Mouse (Mus musculus): ENCODE data around the gene Zkscan5.
A peak's percentile ranks its signal among the peaks of the same experiment; 100 is the strongest.
"Not testable (repeated sequence)": the region's sequence is repeated elsewhere in the genome, so short reads cannot be mapped to it uniquely, and the experiment has no call there.

The Zkscan5 gene

DNA sequence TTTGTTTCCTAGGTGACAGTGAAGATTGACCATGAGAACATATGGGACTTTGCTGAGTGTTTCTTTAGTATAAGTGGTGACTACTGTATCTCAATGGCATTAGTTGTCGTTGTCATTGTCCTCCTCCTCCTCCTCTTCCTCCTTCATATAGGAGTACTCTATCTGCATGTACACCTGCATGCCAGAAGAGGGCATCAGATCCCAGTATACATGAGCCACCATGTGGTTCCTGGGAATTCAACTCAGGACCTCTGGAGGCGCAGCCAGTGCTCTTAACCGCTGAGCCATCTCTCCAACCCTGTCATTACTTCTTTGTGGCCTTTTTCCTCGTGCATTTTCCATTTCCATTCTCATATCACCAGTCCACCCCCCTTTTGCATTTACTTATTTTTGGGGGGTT lies 10.3 kb downstream of the Zkscan5 start:
- no peak for DNase-seq

DNA sequence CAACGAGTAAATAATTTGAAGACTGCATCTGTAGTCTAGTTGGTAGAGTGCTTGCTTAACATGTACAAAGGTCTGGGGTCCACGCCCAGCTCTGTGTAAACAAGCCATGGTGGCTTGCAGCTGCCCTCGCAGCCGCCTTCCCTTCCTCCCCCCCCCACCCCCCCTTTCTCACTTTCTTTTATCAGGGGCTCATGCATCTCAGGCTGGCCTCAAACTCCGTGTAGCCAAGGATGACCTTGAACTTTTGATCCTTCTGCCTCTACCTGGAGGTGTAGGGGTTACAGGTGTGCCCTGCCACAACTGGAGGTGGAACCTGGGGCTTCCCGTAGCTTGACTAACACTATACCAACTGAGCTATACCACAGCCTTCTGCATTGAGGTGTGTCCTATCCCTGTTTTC lies 13.4 kb downstream of the Zkscan5 start:
- DNase-seq, result no peak

DNA sequence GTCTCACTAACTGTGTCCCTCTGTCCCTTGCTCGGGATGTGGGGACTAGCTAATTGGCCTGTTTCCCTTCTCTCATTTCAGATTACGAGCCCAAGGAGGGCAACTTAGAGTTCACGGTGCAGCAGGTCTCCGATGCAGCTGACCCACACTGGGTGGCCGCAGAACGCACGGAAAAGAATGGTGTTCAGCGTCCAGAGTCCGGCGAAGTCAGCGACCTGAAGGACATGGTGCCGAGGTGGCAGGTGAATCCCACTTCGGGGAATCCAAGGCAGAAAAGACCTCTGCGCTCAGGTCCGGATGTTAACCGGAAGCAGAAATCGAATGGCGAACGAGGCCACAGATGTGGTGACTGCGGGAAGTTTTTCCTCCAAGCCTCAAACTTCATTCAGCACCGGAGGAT lies 13.8 kb downstream of the Zkscan5 start:
- DNase-seq, result no peak

DNA sequence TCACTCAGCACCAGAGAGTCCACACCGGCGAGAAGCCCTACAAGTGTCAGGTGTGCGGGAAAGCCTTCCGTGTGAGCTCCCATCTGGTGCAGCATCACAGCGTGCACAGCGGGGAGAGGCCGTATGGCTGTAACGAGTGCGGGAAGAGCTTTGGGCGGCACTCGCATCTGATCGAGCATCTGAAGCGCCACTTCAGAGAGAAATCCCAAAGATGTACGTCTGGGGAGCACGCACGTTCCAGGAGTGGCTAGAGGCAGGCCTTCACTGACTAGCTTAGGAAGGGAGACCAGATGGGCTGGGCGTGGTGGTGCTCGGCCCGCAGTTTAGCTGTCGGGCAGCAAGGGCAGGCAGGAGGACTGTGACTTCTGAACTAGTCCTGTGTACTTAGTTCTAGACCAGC lies 14.3 kb downstream of the Zkscan5 start:
- no peak for DNase-seq

DNA sequence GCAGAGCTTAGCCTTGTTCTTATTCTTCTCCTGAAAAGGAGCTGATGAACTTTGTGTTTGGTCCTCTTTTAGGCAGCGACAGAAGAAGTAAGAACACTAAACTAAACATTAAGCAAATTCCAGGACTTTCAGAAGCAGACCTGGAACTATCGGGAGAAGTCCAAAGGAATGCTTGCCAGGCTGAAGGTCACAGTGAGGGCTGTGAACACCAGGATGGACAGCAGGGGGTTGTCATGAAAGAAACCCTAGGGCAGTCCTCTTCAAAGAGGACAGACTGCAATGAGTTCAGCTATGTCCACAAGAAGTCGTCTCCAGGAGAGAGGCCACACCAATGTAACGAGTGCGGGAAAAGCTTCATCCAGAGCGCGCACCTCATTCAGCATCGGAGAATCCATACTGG lies 15.6 kb downstream of the Zkscan5 start:
- no peak for DNase-seq

DNA sequence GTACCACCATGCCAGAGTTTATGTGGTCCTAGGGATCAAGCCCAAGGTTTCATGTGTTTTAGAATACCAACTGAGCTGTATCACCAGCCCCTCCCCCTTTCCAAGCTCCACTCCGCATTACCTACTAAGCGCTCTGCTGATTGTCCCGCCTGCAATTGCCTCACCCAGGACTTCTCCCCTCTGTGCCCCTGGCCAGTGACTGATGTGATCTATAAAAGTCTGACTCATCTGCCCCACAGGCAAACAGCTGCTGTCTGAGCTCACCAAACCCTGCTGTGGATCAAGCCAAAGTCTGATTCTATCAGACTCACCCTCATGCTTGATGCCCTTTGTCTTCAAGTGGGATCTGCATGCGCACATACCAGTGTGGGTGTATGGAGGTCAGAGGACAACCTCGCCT lies 18.5 kb downstream of the Zkscan5 start:
- no peak for DNase-seq

DNA sequence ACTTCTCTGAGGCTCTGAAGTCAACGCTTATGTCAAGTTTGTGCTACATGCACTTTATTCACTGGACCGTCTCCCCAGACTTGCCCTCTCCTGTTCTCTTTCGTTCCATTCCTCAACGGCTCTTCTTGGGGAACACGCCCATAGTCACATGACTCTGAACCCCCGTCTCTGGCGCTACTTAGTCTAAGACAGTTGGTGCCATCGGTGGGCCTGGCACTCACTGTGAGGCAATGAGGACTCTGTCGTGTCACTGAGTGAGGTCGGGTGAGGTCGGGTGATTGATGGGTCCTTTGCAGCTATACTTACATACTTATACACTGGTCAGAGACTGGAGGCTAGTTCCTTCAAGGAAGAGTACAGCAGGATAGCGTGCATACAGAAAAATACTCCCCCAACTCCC lies 19.0 kb downstream of the Zkscan5 start:
- DNase-seq, result no peak

DNA sequence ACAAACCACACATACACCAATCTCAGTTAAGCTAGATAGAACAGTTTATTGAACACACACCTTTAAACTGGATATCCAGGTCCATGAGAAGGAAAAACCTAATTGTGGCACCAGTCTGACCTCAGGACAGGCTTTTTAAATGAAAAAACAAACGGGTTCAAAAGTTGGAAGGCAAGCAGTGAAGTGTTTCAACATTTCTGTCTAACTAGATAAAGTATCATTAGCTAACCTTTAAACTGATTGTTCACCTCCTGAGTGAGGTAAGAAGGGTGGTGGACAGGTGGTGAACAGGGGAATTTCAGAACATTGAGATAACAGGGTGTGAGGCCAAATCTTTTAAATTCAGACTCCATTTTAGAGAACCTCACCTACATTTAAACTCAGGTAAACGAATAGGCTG lies 22.1 kb downstream of the Zkscan5 start:
- no peak for DNase-seq

DNA sequence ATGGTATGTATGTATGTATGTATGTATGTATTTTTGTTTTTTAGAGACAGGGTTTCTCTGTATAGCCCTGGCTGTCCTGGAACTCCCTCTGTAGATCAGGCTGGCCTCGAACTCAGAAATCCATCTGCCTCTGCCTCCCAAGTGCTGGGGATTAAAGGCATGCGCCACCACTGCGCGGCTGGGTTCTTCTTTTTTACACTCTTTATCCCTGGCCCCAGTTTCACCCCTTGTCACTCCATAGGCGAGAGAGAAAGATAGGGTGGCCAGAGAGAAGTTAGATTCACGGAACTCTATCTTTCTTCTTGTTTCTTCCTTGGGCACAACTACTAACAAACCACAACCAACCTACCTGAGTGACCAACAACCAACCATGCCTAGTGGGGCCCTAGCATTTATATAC lies 24.9 kb downstream of the Zkscan5 start:
- DNase-seq, result not testable (repeated sequence)

DNA sequence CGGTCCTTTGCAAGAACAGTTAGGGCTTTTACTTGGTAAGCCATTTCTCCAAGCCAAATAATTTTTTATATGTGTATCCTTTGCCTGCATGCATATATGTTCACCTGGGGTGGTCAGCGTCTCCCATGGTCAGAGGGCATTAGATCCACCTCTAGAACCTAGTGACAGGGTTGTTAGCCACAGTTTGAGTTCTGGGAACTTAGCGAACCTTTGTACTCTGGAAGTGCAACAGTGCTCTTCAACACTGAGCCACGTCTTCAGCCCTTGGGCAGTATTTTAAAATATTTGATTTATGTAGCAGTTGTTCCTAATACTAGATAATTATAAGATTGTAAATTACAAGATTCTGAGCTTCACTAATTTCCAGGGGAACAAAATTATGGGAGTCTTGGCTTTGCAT lies 26.3 kb downstream of the Zkscan5 start:
- peak in 1 of 2 experiments; percentile 9 for DNase-seq

DNA sequence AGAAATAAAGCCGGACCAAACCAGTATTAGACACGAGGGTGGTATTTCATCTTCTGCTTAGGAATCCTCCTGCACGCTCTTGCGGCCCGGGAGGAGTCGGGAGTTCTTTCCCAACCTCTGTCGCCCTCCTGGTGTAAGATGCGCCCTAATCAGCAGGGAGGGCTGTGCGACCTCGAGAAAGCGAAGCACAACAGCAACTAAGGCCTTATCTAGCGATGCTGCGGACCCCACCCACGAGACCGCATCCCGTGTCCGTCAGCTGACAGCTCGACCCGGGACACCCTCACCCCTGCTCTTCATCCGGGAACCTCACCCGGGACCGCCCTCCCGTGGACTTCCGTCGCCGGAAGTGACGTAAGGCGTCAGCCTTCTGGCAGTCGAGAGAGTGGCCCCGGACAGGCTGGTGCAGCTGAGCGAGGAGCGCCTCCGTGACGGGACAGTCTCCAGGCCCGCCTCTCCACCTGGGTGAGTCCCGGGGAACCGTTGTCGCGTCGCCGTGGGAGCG lies 27.1 kb downstream of the Zkscan5 start, which contains the start of gene Zfp655:
Zfp655 (plus strand) TSS at position 349 of the 505 bp plus-strand sequence.
- peak; percentile 97 to 98 for DNase-seq

DNA sequence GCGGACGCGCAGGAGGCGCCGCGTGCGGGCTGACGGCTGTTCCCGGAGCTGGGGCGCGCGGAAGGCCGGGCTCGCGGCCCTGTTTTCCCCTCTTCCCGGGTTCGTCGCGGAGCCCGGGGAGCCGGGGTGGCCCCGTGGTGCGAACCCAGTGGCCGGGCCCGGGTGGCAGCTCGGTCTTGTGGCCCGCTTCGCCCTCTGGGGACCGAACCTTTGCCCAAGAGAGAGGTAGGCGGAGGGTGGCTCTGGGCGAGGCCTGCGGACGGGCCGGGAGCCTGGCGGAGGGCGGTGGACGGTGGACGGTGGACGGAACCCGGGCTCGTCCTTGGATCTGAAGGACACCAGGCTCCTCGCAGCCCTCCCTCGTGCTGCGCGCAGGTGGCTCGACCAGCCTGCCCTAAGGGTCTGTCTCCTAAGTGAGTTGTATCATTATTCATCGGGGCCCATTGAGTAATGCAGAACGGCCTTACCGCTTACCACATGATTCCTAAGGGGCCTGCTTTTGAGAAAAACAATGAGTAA lies 27.6 kb downstream of the Zkscan5 start:
- no peak for DNase-seq

DNA sequence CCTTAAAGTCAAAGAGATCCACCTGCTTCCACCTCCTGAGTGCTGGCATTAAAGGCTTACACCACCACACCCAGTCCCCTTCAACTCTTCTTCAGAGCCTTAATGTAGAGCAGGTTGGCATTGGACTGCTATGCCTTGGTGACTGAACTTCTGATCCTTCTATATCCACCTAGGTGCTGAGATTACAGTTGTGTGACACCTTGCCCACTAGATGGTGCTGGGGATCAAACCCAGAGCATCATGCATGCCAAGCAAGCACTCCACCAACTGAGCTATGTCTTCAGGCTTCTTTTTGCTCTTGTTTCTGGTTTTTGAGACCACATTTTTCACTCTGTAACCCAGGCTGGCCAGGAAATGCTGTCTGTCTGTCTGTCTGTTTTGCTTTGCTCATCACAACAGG lies 30.3 kb downstream of the Zkscan5 start:
- peak; percentile 28 to 46 for DNase-seq

DNA sequence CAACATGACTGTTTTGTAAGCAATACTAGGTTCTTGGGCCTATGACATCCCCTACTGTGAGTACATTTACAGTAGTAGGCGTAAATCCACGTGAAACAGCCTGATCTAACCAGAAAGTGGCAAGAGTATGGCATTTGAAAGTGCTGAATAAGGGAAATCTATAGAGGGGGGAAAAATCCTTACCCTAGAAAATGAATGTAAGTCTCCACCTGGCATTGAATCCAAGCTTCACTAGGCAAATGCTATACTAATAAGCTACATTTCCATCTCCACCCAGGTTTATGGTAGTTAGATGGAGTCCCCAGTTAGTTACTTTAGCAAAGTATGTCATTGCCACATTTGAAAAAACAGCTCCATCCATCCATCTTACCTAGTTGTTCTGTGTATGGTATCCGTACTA lies 45.2 kb downstream of the Zkscan5 start:
- no peak for DNase-seq
